Mouse (Mus musculus) brain, embryonic 14.5 days (tissue): ENCODE data around the gene Zmynd19. TPM values are rescaled to one million over a fixed set of nuclear protein-coding genes. Genes with fewer than 3 reads are reported as not detected.
"Not testable (repeated sequence)": the region's sequence is repeated elsewhere in the genome, so short reads cannot be mapped to it uniquely, and the experiment has no call there.

ENCODE experiments used
- DNase-seq: peaks from one replicate; pipeline ENCODE4 v3.0.0-alpha.2; 2011; ENCODE audit warnings: low read depth
- CTCF ChIP-seq: fragments of 200-500 bp; IDR thresholded peaks from 2 replicates; pipeline ENCODE4 v1.5.1; 2012; ENCODE audit warnings: inconsistent platforms, mild to moderate bottlenecking, moderate library complexity, borderline replicate concordance; ENCODE audit not compliant: insufficient read depth, insufficient read length; ENCODE audit errors: extremely low read depth
- POLR2A ChIP-seq: fragments of 200-500 bp; IDR thresholded peaks from 2 replicates; pipeline ENCODE4 v1.6.1; 2012; ENCODE audit warnings: mild to moderate bottlenecking, inconsistent platforms, borderline replicate concordance; ENCODE audit not compliant: poor library complexity, insufficient read depth, insufficient read length, severe bottlenecking; ENCODE audit errors: extremely low read depth
- polyA plus RNA-seq: library from polyadenylated mRNA; depleted of rRNA; stranded (reverse); fragments of >200 nt; gene quantifications from 2 replicates; pipeline ENCODE4 v1.2.3, GENCODE M21; 2012

Zmynd19 gene
- polyA plus RNA-seq, 1 experiment, result 43.1 TPM

GRCm38 (mm10) chr2:24952537-24953055 is 3.0 kb downstream of the Zmynd19 start:
- no peak for DNase-seq
- no peak for TF ChIP-seq CTCF
- no peak for TF ChIP-seq POLR2A

GRCm38 (mm10) chr2:24960910-24961309 is 11.3 kb downstream of the Zmynd19 start:
- peak; percentile 49; the same call in 1 of the 2 replicates for TF ChIP-seq CTCF
- no peak for TF ChIP-seq POLR2A
- DNase-seq, result peak; percentile 49

GRCm38 (mm10) chr2:24962304-24963000 is 12.9 kb downstream of the Zmynd19 start, which contains the start of gene Dph7:
TSS of gene Dph7 (plus strand) at chr2:24962400.
- peak; percentile 42; the same call in 1 of the 2 replicates for TF ChIP-seq POLR2A
- TF ChIP-seq CTCF, result peak; percentile 95
- peak; percentile 94 for DNase-seq

GRCm38 (mm10) chr2:24970386-24970785 is 20.8 kb downstream of the Zmynd19 start:
- TF ChIP-seq POLR2A (no peak), CTCF (no peak)
- DNase-seq, result no peak

- DNase-seq, result not testable (repeated sequence)
Measured at GRCm38 (mm10) chr2:24974452-24974851, 24.9 kb downstream of the Zmynd19 start.

GRCm38 (mm10) chr2:24974906-24975703 is 25.5 kb downstream of the Zmynd19 start, which contains the start of gene Mrpl41:
TSS of gene Mrpl41 (minus strand) at chr2:24975098.
- DNase-seq, result peak; percentile 99
- TF ChIP-seq POLR2A, result peak; percentile 84; the same call in 1 of the 2 replicates
- TF ChIP-seq CTCF, result no peak

GRCm38 (mm10) chr2:24975704-24976297 is 26.2 kb downstream of the Zmynd19 start, which contains the start of gene Pnpla7:
TSS of gene Pnpla7 (plus strand) at chr2:24976033.
- DNase-seq, result peak; percentile 82
- no peak for TF ChIP-seq POLR2A
- TF ChIP-seq CTCF, result no peak

GRCm38 (mm10) chr2:24976960-24977359 is 27.4 kb downstream of the Zmynd19 start:
- no peak for DNase-seq
- no peak for TF ChIP-seq POLR2A
- no peak for TF ChIP-seq CTCF

- TF ChIP-seq CTCF (no peak), POLR2A (no peak)
- DNase-seq, result no peak
Measured at GRCm38 (mm10) chr2:24987762-24988161, 38.2 kb downstream of the Zmynd19 start.

GRCm38 (mm10) chr2:24995332-24995731 is 45.7 kb downstream of the Zmynd19 start:
- no peak for DNase-seq
- TF ChIP-seq POLR2A (no peak), CTCF (no peak)

GRCm38 (mm10) chr2:24996471-24996870 is 46.9 kb downstream of the Zmynd19 start:
- DNase-seq, result no peak
- TF ChIP-seq POLR2A, result no peak
- TF ChIP-seq CTCF, result no peak
